Mouse (Mus musculus) stomach, embryonic 16.5 days (tissue): Measurements from ENCODE around the gene N4bp2. TPM values are rescaled to one million over a fixed set of nuclear protein-coding genes. Genes with fewer than 3 reads are reported as not detected.

Experiments used
- ATAC-seq: fragments of 200-750 bp; cut with Nextera tagmentation; 2 replicates; pipeline ENCODE4 v1.8.0; 2017; ENCODE audit warnings: moderate number of reproducible peaks, moderate TSS enrichment; ENCODE audit not compliant: insufficient read depth, low FRiP score
- H3K27ac ChIP-seq: fragments of 300-500 bp; sonication (generic); 2 replicates; pipeline ENCODE4 v1.5.1; 2014; ENCODE audit warnings: low read length
- H3K27me3 ChIP-seq: fragments of 300-500 bp; sonication (generic); 2 replicates; pipeline ENCODE4 v1.6.1; 2014; ENCODE audit warnings: low read length, control low read depth, mixed read lengths; ENCODE audit not compliant: control insufficient read depth, insufficient read depth
- H3K36me3 ChIP-seq: fragments of 300-500 bp; sonication (generic); 2 replicates; pipeline ENCODE4 v1.6.1; 2014; ENCODE audit warnings: low read length; ENCODE audit not compliant: control insufficient read depth, insufficient read depth
- H3K4me1 ChIP-seq: fragments of 300-500 bp; sonication (generic); 2 replicates; pipeline ENCODE4 v1.6.1; 2014; ENCODE audit warnings: low read length, control low read depth, mixed read lengths; ENCODE audit not compliant: control insufficient read depth, insufficient read depth
- H3K4me2 ChIP-seq: fragments of 300-500 bp; sonication (generic); 2 replicates; pipeline ENCODE4 v1.6.1; 2014; ENCODE audit warnings: low read depth, low read length, mixed read lengths
- H3K4me3 ChIP-seq: fragments of 300-500 bp; sonication (generic); replicated peaks from 2 replicates; pipeline ENCODE4 v1.5.1; 2014; ENCODE audit warnings: mild to moderate bottlenecking, low read length
- H3K9ac ChIP-seq: fragments of 300-500 bp; sonication (generic); 2 replicates; pipeline ENCODE4 v1.6.1; 2014; ENCODE audit warnings: low read length
- H3K9me3 ChIP-seq: fragments of 300-500 bp; sonication (generic); replicated peaks from 2 replicates; pipeline ENCODE4 v1.6.1; 2016; ENCODE audit warnings: low read length, control low read depth; ENCODE audit not compliant: control insufficient read depth
- WGBS: fragments of 180-500 bp; shearing (Covaris S2); extraction: QIAGEN DNeasy Blood & Tissue Kit; methylation state at CpG from one replicate; pipeline ENCODE4 v1.1.7; 2014; 5-methylcytosine and 5-hydroxymethylcytosine counted together
- polyA plus RNA-seq: library from polyadenylated mRNA; unstranded; fragments of >200 nt; fragmentation: Nextera tagmentation; extraction: Ambion mirVana; gene quantifications from 2 replicates; pipeline ENCODE4 v1.2.1, GENCODE M21; 2015

N4bp2 gene
- polyA plus RNA-seq, 1 experiment from 2014 or later = 17.3 TPM

DNA sequence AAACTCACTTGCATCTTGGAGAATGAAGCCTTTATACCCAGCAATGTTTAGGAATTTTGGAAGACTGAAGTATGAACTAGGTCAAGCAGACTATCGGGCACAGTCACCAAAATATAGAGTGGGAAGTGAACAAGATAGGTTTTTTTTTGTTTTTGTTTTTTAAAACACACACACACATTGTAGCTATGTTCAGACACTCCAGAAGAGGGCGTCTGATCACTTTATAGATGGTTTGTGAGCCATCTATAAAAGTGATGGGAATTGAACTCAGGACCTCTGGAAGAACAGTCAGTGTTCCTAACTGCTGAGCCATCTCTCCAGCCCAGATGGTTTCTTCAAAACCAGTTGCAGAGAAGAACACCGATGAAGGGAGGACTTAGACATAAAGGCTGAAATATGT, 69.8 kb downstream of the N4bp2 start:
- Histone ChIP-seq H3K4me2 (no peak overlapping the region), H3K36me3 (no peaks in the 10 kb centered on the region), H3K9ac (no peak overlapping the region), H3K27ac (no peak overlapping the region), H3K27me3 (no peaks in the 10 kb centered on the region), H3K4me1 (no peaks in the 10 kb centered on the region), H3K9me3 (no peaks in the 10 kb centered on the region), H3K4me3 (no peak overlapping the region)
- 79% methylated on average over 3 of the region's 3 CpGs for WGBS
- ATAC-seq = no peak

DNA sequence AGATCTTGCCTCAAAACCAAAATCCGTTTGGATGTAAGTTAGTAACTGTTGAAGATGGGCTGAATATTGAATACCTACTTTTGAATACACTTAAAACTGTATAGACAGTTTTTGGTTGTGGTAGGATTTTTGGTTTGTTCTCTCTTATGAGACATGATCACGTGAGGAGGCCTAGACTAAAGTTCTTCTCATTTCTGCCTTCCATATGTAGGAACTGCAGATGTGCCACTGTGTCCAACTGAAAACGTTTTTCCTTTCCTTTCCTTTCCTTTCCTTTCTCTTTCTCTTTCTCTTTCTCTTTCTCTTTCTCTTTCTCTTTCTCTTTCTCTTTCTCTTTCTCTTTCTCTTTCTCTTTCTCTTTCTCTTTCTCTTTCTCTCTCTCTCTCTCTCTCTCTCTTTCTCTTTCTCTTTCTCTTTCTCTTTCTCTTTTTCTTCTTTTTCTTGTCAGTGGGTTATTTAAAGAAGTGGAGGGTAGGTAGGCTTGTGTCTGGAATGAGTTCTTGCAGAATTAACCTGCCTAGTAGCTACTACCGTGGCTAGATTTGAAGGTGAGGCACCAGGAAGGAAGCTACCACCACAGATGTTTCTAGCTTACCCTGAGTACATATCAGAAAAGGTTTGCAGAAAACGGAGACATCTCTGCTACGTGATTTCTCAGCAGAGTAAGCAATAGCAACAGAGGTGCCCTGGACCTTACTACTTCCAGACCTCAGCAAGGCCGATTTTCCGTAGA, 70.6 kb downstream of the N4bp2 start:
- no peak overlapping the region for H3K4me3 ChIP-seq
- H3K27ac ChIP-seq = no peak overlapping the region
- no peaks in the 10 kb centered on the region for H3K4me1 ChIP-seq
- ATAC-seq = no peak
- no peak overlapping the region for H3K9ac ChIP-seq
- H3K9me3 ChIP-seq = no peaks in the 10 kb centered on the region
- H3K36me3 ChIP-seq = no peaks in the 10 kb centered on the region
- H3K27me3 ChIP-seq = no peaks in the 10 kb centered on the region
- no peak overlapping the region for H3K4me2 ChIP-seq
- WGBS = 86% methylated on average over 8 of the region's 8 CpGs

DNA sequence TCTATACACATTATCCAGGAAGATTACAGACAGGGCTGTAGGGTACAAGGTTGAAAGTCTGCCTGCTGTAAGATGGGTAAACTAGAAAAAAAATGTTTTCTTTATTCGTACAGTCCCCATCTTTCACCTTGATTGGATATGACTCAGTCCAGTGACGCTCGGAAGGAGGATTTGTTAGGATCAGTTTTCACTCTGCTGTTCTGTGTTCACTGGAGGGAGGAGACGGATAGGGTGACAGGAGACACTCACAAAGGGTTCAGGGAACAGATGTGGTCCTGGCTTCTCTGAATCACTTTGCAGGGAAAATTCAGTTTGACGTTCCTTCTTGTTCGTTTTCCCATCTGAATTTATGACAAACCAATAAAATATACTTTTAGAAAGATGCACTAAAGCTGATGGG, 74.7 kb downstream of the N4bp2 start:
- H3K36me3 ChIP-seq = no peaks in the 10 kb centered on the region
- H3K9me3 ChIP-seq = no peaks in the 10 kb centered on the region
- H3K9ac ChIP-seq = no peak overlapping the region
- H3K27ac ChIP-seq = no peak overlapping the region
- H3K4me1 ChIP-seq = no peaks in the 10 kb centered on the region
- H3K27me3 ChIP-seq = no peaks in the 10 kb centered on the region
- H3K4me3 ChIP-seq = no peak overlapping the region
- WGBS = 46% methylated on average over 6 of the region's 6 CpGs
- ATAC-seq = no peak
- no peak overlapping the region for H3K4me2 ChIP-seq

DNA sequence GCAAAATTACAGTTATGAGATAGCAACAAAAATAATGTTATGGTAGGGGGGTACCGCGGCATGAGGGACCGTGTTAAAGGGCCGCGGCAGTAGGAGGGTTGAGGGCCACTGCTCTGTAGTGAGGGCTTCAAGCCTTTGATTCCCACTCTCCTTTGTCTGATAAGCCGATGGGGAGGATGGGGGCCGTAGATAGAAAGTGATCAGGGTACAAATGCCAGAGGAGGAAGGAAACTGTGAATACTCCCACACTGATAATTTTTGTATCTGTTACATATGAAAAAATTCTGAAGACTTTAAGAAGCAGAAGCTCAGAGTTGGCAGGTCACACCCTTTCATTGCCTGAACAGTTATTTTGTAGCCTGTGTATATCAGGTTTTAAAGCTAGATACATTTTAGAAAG, 79.6 kb downstream of the N4bp2 start:
- no peaks in the 10 kb centered on the region for H3K36me3 ChIP-seq
- 93% methylated on average over 7 of the region's 7 CpGs for WGBS
- H3K9me3 ChIP-seq = no peaks in the 10 kb centered on the region
- no peaks in the 10 kb centered on the region for H3K27me3 ChIP-seq
- peaks cover 3% of the 10 kb centered on the region; the same call in 1 of the 2 replicates for H3K4me1 ChIP-seq
- H3K9ac ChIP-seq = no peak overlapping the region
- no peak overlapping the region for H3K27ac ChIP-seq
- no peak overlapping the region for H3K4me3 ChIP-seq
- no peak for ATAC-seq
- no peak overlapping the region for H3K4me2 ChIP-seq

DNA sequence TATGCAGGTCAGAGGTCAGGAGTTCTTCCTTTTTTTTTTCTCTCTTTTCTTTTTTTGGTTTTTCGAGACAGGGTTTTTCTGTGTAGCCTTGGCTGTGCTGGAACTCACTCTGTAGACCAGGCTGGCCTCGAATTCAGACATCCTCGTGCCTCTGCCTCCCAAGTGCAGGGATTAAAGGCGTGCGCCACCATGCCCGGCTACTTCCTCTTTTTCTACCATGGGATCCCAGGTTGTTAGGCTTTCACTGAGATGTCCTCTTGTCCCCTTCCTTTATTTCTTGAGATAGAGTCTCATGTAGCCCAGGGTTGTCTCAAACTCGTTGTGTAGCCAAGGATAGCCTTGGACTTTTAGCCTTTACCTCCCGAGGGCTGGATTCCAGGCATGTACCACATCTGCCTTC, 83.2 kb downstream of the N4bp2 start:
- no peaks in the 10 kb centered on the region for H3K27me3 ChIP-seq
- no peak overlapping the region for H3K27ac ChIP-seq
- no peak overlapping the region for H3K4me2 ChIP-seq
- H3K4me3 ChIP-seq = no peak overlapping the region
- WGBS = 76% methylated on average over 8 of the region's 8 CpGs
- H3K4me1 ChIP-seq = peaks cover 3% of the 10 kb centered on the region
- H3K36me3 ChIP-seq = no peaks in the 10 kb centered on the region
- no peaks in the 10 kb centered on the region for H3K9me3 ChIP-seq
- no peak for ATAC-seq
- no peak overlapping the region for H3K9ac ChIP-seq

DNA sequence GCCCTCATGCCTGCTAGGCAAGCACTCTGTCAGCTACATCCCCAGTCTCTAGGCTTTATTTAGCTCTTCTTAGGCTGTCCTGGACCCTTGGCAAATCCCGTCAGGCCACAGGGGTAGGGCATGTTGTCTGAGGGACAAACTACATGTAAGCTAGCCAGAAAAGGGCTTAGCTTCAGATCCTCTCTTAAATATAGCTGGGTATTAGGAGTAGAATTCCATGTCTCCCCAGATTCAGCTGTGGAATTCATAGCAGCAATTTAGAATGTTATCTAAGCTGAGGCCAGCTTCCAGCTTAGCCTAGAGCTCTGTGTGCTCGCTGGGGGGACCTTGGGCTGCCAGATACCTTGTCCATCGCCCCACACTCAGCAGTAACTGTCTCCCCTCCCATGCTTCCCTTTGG, 83.6 kb downstream of the N4bp2 start:
- H3K27ac ChIP-seq = no peak overlapping the region
- ATAC-seq = no peak
- H3K4me2 ChIP-seq = no peak overlapping the region
- peaks cover 3% of the 10 kb centered on the region for H3K4me1 ChIP-seq
- no peaks in the 10 kb centered on the region for H3K27me3 ChIP-seq
- H3K9ac ChIP-seq = no peak overlapping the region
- WGBS = 53% methylated on average over 3 of the region's 3 CpGs
- no peak overlapping the region for H3K4me3 ChIP-seq
- no peaks in the 10 kb centered on the region for H3K9me3 ChIP-seq
- H3K36me3 ChIP-seq = no peaks in the 10 kb centered on the region

DNA sequence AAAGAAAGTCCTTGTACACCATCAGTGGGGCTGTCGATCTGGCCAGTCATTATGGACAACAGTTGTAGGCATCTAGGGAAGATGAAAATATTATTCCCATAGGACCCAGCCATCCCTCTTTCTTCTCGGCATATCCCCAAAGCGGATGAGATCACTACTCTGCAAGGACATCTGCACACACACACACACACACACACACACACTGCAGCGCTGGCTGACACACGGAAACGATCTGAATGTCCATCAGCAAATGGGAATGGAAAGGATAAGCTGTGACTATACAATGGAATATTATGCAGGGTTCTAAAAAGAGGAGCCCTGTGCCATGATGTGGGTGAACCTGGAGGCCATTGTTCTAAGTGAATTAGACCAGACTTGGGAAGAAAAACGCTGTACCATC, 84.3 kb downstream of the N4bp2 start:
- no peak overlapping the region for H3K27ac ChIP-seq
- H3K4me3 ChIP-seq = no peak overlapping the region
- H3K9ac ChIP-seq = no peak overlapping the region
- H3K4me1 ChIP-seq = peaks cover 3% of the 10 kb centered on the region
- H3K36me3 ChIP-seq = no peaks in the 10 kb centered on the region
- ATAC-seq = no peak
- 83% methylated on average over 7 of the region's 7 CpGs for WGBS
- H3K4me2 ChIP-seq = no peak overlapping the region
- no peaks in the 10 kb centered on the region for H3K9me3 ChIP-seq
- no peaks in the 10 kb centered on the region for H3K27me3 ChIP-seq

DNA sequence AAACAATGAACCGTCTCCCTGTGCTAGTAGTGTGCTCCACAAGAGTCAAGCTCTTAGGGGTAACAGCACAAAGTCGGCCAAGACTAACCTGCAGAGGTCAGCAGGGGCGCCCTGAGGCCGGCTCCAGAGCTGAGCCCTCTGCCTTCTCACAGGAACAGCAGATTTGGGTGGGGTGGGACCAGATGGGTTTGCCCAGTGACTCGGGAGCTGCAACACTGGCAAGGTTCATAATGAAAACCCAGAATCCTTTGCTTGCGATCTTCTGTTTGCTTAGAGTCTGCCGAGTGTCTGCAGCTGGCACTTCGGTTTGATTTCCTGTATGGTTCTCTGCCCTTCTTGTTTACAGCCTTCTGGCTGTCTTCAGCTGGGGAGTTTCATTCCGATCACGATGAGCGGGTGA, 87.4 kb downstream of the N4bp2 start:
- no peak for ATAC-seq
- peaks cover 3% of the 10 kb centered on the region for H3K4me1 ChIP-seq
- no peak overlapping the region for H3K27ac ChIP-seq
- no peaks in the 10 kb centered on the region for H3K36me3 ChIP-seq
- H3K4me2 ChIP-seq = no peak overlapping the region
- no peak overlapping the region for H3K4me3 ChIP-seq
- no peaks in the 10 kb centered on the region for H3K9me3 ChIP-seq
- H3K9ac ChIP-seq = no peak overlapping the region
- 40% methylated on average over 11 of the region's 11 CpGs for WGBS
- no peaks in the 10 kb centered on the region for H3K27me3 ChIP-seq

DNA sequence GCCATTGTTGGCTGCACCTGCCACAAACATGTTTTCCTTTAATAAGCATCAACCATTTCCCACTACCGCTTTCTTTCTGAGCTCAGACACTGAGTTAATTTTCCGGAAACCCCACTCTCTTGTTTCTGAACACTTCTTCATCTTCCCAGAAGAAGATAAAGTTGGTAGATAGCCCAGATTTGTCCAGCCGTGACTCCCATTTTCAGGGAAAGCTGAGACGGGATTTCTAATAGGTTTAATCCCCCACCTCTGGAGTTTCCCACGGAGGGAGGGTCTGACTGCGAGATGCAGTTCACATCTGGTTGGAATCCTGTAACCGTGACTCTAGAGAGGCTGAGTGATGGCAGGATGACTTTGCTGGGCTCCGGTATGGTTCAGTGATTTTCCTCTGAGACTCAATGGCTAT, 91.5 kb downstream of the N4bp2 start:
- H3K4me1 ChIP-seq = peaks cover 6% of the 10 kb centered on the region
- no peak overlapping the region for H3K4me2 ChIP-seq
- no peaks in the 10 kb centered on the region for H3K9me3 ChIP-seq
- WGBS = 66% methylated on average over 8 of the region's 8 CpGs
- H3K27ac ChIP-seq = no peak overlapping the region
- no peaks in the 10 kb centered on the region for H3K36me3 ChIP-seq
- no peak overlapping the region for H3K9ac ChIP-seq
- no peak for ATAC-seq
- H3K4me3 ChIP-seq = no peak overlapping the region
- H3K27me3 ChIP-seq = no peaks in the 10 kb centered on the region
